Mouse (Mus musculus): ENCODE data around the gene Mcu. TPM values are rescaled to one million over a fixed set of nuclear protein-coding genes. Genes with fewer than 3 reads are reported as not detected.

Gene Mcu
- polyA plus RNA-seq, 2 experiments = 3.5 to 7.9 TPM

DNA sequence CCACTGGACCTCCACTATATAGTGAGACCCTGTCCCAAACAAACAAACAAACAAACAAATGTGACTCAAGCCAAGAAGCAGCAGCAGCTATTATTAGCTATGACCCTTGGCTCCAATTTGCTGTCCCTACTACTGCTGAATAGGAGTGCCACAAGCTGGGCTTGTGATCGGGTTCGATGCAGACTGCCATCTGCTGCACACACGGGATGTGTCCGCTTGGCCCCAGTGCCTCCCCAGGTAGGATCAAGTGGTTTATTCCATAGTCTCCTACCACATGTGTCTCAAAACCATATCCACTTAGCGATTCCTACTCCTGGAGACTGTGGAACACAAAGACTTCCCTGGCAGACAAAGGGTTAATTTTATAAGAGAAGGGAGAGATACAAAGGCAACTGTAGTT is 2.4 kb downstream of the Mcu start:
- no peak overlapping the region for H3K4me2 ChIP-seq (ENCODE audit: low read depth)
- H3K9ac ChIP-seq (replicated peaks) = no peak overlapping the region
- H3K36me3 ChIP-seq (replicated peaks; ENCODE audit: control insufficient read depth, insufficient read depth, low read depth) = no peaks in the 10 kb centered on the region
- H3K9me3 ChIP-seq (ENCODE audit: control insufficient read depth, low read length) = no peaks in the 10 kb centered on the region
- H3K27ac ChIP-seq = no peak overlapping the region
- DNase-seq (ENCODE audit: low read depth in 3 of 3, low spot score in 3 of 3) (no peak), ATAC-seq (ENCODE audit: insufficient read depth) (no peak)
- no peaks in the 10 kb centered on the region for H3K27me3 ChIP-seq (ENCODE audit: control insufficient read depth, insufficient read depth, low read length)
- no peak for TF ChIP-seq CTCF (IDR thresholded peaks at IDR 0.05; ENCODE audit: low read depth)
- TF ChIP-seq EP300 (IDR thresholded peaks at IDR 0.05; ENCODE audit: low read depth) = no peak
- H3K4me1 ChIP-seq (replicated peaks; ENCODE audit: control insufficient read depth in 2 of 2, insufficient read depth in 2 of 2, low read length in 1 of 2) = peaks cover 0 to 12% of the 10 kb centered on the region in 2 experiments; a peak in 2 of 4 replicates
- WGBS (ENCODE audit: insufficient replicate concordance) = 78% methylated on average over 5 of the region's 5 CpGs
- H3K4me3 ChIP-seq (ENCODE audit: insufficient read depth in 1 of 2, low read depth in 2 of 2, low read length in 2 of 2) = no peak overlapping the region

DNA sequence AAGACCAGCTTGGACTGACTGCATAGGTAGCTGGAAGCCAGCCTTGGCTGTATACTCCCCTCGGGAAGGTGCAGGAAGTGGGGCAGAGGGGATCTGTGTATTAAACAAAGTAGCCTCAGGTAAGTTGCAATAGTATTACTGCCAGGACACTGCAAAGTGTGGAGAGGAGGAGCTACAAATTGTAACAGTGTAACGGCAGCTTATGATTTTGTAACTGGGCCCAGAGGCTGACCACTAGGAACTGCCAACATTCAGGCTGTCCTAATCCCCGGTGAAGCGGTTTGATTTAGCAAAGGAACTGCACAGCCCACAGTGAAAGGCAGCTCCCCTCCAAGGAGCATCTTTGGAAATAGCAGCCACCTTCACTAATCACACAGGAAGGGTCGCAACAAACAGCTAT is 3.2 kb downstream of the Mcu start:
- no peak for DNase-seq (ENCODE audit: low read depth in 3 of 3, low spot score in 3 of 3)
- TF ChIP-seq CTCF (IDR thresholded peaks at IDR 0.05; ENCODE audit: low read depth) (no peak), EP300 (IDR thresholded peaks at IDR 0.05; ENCODE audit: low read depth) (no peak)
- H3K4me3 ChIP-seq (ENCODE audit: insufficient read depth in 1 of 2, low read depth in 2 of 2, low read length in 2 of 2) = no peak overlapping the region
- peaks cover 0 to 12% of the 10 kb centered on the region in 2 experiments; a peak in 2 of 4 replicates for H3K4me1 ChIP-seq (replicated peaks; ENCODE audit: control insufficient read depth in 2 of 2, insufficient read depth in 2 of 2, low read length in 1 of 2)
- H3K27ac ChIP-seq = no peak overlapping the region
- no peaks in the 10 kb centered on the region for H3K27me3 ChIP-seq (ENCODE audit: control insufficient read depth, insufficient read depth, low read length)
- WGBS (ENCODE audit: insufficient replicate concordance) = 69% methylated on average over 5 of the region's 5 CpGs
- no peak overlapping the region for H3K9ac ChIP-seq (replicated peaks)
- no peaks in the 10 kb centered on the region for H3K36me3 ChIP-seq (replicated peaks; ENCODE audit: control insufficient read depth, insufficient read depth, low read depth)
- no peak overlapping the region for H3K4me2 ChIP-seq (ENCODE audit: low read depth)
- no peaks in the 10 kb centered on the region for H3K9me3 ChIP-seq (ENCODE audit: control insufficient read depth, low read length)
- ATAC-seq (ENCODE audit: insufficient read depth) = no peak

DNA sequence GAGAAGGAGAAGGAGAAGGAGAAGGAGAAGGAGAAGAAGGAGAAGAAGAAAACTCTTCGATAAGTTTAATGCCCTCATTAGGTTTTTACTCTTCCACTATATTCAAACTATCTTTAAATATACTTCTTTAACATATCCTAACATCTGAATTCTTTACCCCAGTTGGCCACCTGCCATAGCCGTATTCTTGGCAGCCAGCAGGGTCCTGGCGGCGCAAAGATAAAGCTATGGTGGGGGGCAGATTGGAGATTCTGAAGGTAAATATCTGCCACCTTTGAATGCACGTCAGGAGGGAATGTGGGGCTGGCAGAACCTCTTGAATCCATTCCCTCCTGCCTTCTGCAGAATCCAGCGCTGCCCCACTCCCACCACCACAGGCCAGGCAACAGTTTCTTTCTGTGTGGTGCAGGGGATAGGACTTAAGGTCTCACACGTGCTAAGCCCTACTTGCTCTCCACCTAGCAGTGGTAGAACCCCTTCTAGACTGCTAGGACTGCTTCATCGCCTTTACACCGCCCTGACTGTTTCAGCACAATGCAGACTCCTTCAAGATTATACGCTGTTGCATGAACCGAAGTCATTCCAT is 11.5 kb downstream of the Mcu start:
- Histone ChIP-seq H3K9me3 (ENCODE audit: control insufficient read depth, low read length) (no peaks in the 10 kb centered on the region), H3K27ac (no peak overlapping the region), H3K27me3 (ENCODE audit: control insufficient read depth, insufficient read depth, low read length) (no peaks in the 10 kb centered on the region), H3K4me2 (ENCODE audit: low read depth) (no peak overlapping the region), H3K4me3 (ENCODE audit: insufficient read depth in 1 of 2, low read depth in 2 of 2, low read length in 2 of 2) (no peak overlapping the region), H3K4me1 (replicated peaks; ENCODE audit: control insufficient read depth in 2 of 2, insufficient read depth in 2 of 2, low read length in 1 of 2) (0 out of 4 replicates have a peak, but pooled peaks cover 0 to 4% of the 10 kb centered on the region in 2 experiments), H3K36me3 (replicated peaks; ENCODE audit: control insufficient read depth, insufficient read depth, low read depth) (no peaks in the 10 kb centered on the region), H3K9ac (replicated peaks) (no peak overlapping the region)
- TF ChIP-seq EP300 (IDR thresholded peaks at IDR 0.05; ENCODE audit: low read depth) (no peak), CTCF (IDR thresholded peaks at IDR 0.05; ENCODE audit: low read depth) (no peak)
- WGBS (ENCODE audit: insufficient replicate concordance) = 64% methylated on average over 11 of the region's 11 CpGs
- ATAC-seq (ENCODE audit: insufficient read depth) (no peak), DNase-seq (ENCODE audit: low read depth in 3 of 3, low spot score in 3 of 3) (no peak)

DNA sequence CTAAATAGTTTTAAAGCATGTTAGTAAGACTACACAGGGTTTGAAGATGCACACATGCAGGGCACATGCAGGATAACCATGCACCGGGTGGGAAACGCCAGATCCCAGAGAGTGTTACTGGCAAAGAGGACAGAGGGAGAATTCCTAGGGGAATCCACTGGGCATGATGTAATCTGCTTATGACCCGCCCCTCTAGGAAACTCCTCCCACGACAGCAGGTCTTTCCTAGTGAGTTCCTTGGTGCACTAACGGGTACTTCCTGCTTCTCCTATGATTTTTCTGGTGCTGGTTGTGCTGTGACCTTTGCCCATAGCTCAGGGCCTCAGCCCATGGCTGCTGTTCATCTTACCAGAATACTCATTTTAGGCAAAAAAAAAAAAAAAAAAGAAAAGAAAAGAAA is 12.6 kb downstream of the Mcu start:
- Histone ChIP-seq H3K9ac (replicated peaks) (no peak overlapping the region), H3K4me3 (ENCODE audit: insufficient read depth in 1 of 2, low read depth in 2 of 2, low read length in 2 of 2) (no peak overlapping the region), H3K36me3 (replicated peaks; ENCODE audit: control insufficient read depth, insufficient read depth, low read depth) (no peaks in the 10 kb centered on the region), H3K27me3 (ENCODE audit: control insufficient read depth, insufficient read depth, low read length) (no peaks in the 10 kb centered on the region), H3K4me2 (ENCODE audit: low read depth) (no peak overlapping the region), H3K9me3 (ENCODE audit: control insufficient read depth, low read length) (no peaks in the 10 kb centered on the region), H3K4me1 (replicated peaks; ENCODE audit: control insufficient read depth in 2 of 2, insufficient read depth in 2 of 2, low read length in 1 of 2) (0 out of 4 replicates have a peak, but pooled peaks cover 0 to 4% of the 10 kb centered on the region in 2 experiments), H3K27ac (no peak overlapping the region)
- 50% methylated on average over 5 of the region's 5 CpGs for WGBS (ENCODE audit: insufficient replicate concordance)
- ATAC-seq (ENCODE audit: insufficient read depth) (no peak), DNase-seq (ENCODE audit: low read depth in 3 of 3, low spot score in 3 of 3) (no peak)
- no peak for TF ChIP-seq CTCF (IDR thresholded peaks at IDR 0.05; ENCODE audit: low read depth)

DNA sequence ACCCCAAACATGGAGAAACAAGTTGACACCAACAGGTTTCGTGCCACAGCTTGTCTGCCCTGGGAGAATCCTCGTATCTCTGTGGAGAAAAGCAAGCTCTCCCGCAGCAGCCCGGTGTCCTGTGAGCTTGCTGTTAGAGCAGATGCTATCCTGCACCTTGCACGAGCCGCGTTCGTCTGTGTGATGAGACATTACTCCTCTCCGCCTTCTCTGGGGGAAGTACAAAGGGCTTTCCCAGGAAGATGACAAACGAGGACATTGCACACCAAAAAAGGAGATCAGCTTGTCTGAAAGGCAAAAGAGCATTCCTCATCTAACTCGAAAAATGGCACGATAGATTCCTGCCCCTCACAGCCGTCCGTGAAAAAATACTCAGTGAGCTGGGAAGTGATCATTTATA is 13.6 kb downstream of the Mcu start:
- TF ChIP-seq EP300 (IDR thresholded peaks at IDR 0.05; ENCODE audit: low read depth) (no peak), CTCF (IDR thresholded peaks at IDR 0.05; ENCODE audit: low read depth) (no peak)
- DNase-seq (ENCODE audit: low read depth in 3 of 3, low spot score in 3 of 3) (no peak), ATAC-seq (ENCODE audit: insufficient read depth) (no peak)
- H3K4me2 ChIP-seq (ENCODE audit: low read depth) = no peak overlapping the region
- no peaks in the 10 kb centered on the region for H3K27me3 ChIP-seq (ENCODE audit: control insufficient read depth, insufficient read depth, low read length)
- no peaks in the 10 kb centered on the region for H3K9me3 ChIP-seq (ENCODE audit: control insufficient read depth, low read length)
- no peaks in the 10 kb centered on the region for H3K36me3 ChIP-seq (replicated peaks; ENCODE audit: control insufficient read depth, insufficient read depth, low read depth)
- WGBS (ENCODE audit: insufficient replicate concordance) = 71% methylated on average over 14 of the region's 14 CpGs
- no peak overlapping the region for H3K27ac ChIP-seq
- 0 out of 4 replicates have a peak, but pooled peaks cover 0 to 4% of the 10 kb centered on the region in 2 experiments for H3K4me1 ChIP-seq (replicated peaks; ENCODE audit: control insufficient read depth in 2 of 2, insufficient read depth in 2 of 2, low read length in 1 of 2)
- H3K9ac ChIP-seq (replicated peaks) = no peak overlapping the region
- no peak overlapping the region for H3K4me3 ChIP-seq (ENCODE audit: insufficient read depth in 1 of 2, low read depth in 2 of 2, low read length in 2 of 2)

All from liver, embryonic 14.5 days (tissue).